Mouse (Mus musculus): ENCODE measurements around the gene Lime1.

Lime1 gene

DNA sequence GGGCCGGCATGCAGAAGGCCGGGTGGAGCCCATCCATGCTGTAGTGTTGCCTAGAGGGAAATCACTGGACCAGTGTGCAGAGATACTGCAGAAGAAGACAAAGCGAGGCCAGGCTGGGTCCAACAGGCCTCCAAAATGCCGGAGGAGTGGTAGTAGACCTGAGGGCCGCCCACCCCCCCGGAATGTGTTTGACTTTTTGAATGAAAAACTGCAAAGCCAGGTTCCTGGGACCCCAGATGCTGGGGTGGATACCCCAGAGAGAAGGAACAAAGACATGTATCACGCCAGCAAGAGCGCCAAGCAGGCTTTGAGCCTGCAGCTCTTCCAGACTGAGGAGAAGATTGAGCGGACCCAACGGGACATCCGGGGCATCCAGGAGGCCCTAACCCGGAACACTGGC, at the start of gene Lime1:
TSS of gene Lime1 (plus strand) at position 301 of the 400 bp plus-strand sequence.
- no peak for DNase-seq (ENCODE audit: low read depth, low spot score)

- no peak for DNase-seq (ENCODE audit: low read depth, low spot score)
Measured at GRCm38 (mm10) chr2:181332542-181332941, 47.3 kb upstream of the Lime1 start.

DNA sequence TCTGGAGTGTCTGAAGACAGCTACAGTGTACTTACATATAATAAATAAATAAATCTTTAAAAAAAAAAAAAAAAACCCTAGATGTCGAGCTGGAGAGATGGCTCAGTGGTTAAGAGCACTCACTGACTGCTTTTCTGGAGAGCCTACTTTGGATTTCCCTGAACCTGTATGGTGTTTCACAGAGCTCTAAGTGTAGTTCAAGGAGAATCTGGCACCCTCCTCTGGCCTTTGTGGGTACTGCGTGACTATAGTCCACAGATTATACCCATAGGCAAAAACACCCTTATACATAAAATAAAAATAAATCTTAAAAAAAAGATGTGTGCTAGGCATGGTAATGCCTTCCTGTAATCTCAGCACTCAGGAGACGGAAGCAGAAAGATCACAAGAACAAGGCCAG, 45.9 kb upstream of the Lime1 start:
- DNase-seq (ENCODE audit: low read depth, low spot score), result peak; percentile 90

DNA sequence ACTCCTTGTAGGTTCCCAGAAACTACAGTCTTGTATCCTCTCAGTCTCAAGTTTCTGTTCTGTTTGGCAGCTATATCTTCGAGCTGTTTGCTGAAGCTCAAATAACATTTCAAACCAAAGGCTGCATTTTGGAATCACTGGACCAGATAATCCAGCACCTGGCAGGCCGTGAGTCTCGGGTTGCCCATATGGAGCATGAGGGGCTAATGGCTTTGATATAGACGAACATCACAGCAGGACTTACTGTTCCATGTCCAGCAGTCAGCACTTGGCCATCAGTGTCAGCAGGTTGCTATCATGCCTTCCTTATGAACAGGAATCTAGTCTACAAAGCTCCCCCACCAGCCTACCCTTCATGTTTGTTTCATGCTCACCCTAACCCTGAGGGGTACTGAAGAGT, 39.5 kb upstream of the Lime1 start:
- no peak for DNase-seq (ENCODE audit: low read depth, low spot score)

GRCm38 (mm10) chr2:181342766-181343165, 37.1 kb upstream of the Lime1 start:
- no peak for DNase-seq (ENCODE audit: low read depth, low spot score)

DNA sequence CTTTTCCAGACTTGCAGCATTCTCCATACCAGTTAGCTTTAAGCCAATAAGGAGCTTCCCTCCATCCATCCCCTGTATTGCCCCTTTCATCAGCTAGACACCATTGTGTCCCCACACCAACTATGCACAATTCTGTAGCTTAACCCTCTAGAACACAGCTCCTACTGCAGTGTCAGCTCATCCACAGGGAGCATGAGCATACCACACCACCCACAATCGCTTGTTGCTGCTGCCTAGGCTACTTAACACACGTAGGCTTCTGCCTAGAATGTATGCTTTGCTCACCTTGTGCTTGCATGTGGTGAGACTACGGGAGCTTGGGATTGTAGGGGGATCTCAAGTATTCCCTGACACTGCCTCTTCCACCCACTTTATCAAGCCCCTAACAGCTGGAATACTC, 23.1 kb upstream of the Lime1 start:
- no peak for DNase-seq (ENCODE audit: low read depth, low spot score)

DNA sequence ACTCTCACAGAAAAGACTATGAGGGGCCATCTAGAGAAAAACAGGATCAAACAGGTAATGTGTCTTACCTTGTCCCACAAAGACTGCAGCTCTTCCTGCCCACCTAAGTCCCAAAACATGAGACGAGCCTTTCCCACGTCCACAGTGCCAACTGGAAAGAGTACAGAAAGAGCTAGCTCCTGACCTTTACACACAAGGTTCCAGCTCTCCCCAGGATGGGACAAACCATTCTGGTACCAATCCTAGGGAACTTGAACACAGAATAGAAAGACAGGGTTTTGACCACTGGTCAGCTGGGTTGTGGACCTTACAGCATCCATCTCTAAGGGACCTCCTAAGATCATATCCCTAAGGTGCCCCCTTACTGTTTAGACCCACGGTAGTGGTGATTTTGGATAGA, 15.9 kb upstream of the Lime1 start:
- DNase-seq (ENCODE audit: low read depth, low spot score), result no peak

GRCm38 (mm10) chr2:181364487-181364859, 15.4 kb upstream of the Lime1 start:
- DNase-seq (ENCODE audit: low read depth, low spot score), result no peak

DNA sequence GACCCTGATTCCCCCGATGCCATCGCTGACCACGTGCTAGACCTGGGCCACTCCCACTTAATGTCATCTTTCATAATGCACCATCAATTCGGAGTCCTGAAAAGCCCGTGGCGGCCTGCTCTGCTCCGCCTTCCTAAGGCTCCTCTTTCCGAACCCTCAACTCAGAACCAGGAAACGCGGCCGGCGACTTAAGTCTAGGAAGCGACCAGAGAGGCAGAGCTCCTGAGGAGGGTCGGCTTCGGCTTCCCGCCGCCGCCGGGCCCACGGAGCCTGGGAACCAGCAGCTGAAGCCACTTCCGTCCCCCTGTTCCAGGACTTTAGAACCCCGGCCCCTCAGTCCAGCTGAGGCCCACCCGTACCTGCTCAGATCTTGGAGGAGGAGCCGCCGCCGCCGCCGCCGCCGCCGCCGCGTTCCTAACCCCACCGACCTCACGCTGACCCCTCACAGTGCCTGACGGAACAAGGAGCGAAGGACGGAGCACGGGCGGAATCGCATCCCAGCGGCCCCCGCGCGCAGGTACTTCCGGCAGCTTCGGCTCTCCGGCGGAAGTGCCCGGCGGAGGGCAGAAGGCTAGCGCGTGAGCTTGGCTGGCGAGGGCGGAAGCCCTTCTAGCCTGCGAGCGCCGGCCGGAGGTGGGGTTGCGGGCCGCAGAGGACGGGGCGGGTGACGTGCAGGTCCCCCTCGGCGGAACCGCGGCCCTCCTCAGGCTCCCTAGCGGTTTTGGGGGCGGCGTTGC, 14.8 kb upstream of the Lime1 start, which contains the start of the genes Zgpat and Arfrp1:
TSS of gene Zgpat (plus strand) at position 69 of the 737 bp plus-strand sequence.
TSS of gene Arfrp1 (minus strand) at position 545 of the 737 bp plus-strand sequence.
- DNase-seq (ENCODE audit: low read depth, low spot score), result peak; percentile 90

DNA sequence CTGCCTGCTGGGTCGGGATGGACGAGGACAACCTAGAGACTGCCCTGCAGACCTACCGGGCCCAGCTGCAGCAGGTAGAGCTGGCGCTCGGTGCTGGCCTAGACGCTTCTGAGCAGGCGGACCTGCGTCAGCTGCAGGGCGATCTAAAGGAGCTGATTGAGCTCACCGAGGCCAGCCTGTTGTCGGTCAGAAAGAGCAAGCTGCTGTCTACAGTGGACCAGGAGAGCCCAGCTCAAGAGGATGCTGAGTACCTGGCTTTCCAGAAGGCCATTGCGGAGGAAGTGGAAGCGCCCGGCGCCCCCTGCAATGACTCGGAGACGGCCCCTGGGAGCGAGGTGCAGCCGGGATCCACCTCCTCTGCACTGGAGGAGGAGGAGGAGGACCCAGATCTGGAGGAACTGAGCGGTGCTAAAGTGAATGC, 14.2 kb upstream of the Lime1 start:
- DNase-seq (ENCODE audit: low read depth, low spot score), result no peak

DNA sequence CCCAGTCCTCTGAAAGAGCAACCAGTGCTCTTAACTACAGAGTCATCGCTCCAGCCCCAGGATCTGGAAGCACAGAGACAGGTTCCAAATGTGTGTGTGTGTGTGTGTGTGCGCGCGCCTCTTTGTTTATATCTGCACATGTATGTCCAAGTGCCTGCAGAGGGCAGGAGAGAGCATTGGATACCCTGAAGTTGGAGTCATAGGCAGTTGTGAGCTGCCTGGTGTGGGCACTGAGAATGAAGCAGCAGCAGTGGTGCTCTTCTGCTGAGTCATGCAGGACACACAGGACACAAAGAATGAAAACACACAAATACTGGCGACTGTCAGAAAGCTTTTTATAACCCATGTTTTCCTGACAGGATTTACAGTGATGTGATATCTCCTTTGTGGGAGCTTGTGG, 9.9 kb upstream of the Lime1 start:
- DNase-seq (ENCODE audit: low read depth, low spot score), result peak; percentile 47

DNA sequence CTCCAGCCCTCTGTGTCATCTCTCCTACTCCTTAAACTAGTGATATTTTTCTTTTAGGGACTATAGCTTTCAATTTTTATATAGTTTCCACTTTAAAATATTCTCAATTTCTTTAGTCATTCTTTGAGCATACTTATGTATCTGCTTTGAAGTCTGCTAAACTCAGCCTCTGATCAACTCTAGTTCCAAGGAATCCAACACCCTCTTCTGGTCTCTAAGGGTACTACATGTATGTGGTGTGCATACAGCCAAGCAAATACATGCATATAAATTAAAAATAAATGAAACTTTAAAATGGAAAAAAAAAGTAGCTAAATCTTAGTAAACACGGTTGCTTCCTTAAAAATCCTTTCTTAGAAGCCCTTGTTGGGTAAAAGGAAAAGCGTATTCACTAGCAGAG, 4.1 kb upstream of the Lime1 start:
- DNase-seq (ENCODE audit: low read depth, low spot score), result peak; percentile 74

- no peak for DNase-seq (ENCODE audit: low read depth, low spot score)
Measured at GRCm38 (mm10) chr2:181377230-181377629, 2.6 kb upstream of the Lime1 start.

DNA sequence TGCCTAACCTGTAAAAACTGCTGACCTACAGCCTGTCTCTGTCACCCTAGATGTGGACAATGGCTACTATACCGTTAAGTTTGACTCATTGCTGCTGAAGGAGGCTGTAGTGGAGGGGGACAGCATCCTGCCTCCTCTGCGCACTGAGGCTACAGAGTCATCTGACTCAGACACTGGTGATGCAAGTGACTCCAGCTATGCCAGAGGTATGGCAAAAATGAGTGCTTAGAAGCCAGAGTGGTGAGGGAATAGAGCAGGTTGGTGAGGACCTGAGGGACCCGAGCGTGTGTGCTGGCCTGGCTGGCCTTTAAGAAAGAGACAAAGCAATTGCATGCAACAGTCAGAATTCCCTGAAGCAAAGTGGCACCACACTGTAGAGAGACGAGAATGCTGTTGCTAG, 1.2 kb upstream of the Lime1 start:
- DNase-seq (ENCODE audit: low read depth, low spot score), result peak; percentile 51

DNA sequence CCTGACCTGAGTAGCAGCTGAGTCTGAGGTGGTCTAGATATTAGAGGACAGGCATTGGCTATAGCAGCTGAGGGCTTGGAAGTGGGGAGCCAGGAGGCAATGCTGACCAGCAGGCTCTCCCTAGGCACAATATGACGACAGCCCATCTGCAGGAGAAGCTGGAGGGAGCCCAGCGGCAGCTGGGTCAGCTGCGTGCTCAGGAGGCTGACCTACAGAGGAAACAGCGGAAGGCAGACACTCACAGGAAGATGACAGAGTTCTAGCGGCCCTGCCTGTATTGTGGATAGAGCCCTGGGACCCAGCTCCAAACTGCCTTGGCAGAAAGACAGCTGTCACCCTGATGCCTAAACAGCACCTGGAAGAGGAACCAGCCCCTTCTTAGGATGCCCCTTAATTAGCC, 373 bp downstream of the Lime1 start:
- no peak for DNase-seq (ENCODE audit: low read depth, low spot score)

DNA sequence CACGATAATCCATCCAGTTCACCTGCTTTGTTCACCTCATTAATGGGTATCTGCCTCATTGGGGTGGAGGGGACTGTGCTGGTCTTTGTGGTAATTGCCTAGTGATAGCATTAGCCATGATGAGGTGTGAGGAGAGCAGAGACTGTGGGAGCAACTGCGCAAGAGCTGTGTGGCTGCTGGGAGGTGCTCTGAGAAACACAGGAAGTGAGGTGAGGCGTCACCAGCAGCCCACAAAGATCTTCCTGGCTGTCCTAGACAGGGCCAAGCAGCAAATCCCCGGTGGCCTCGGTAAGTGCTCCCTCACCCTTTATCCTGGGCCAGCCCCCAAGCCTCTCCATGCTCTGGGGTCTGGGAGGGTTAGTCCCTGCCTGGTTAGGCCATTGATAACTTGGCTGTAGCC, 1.2 kb downstream of the Lime1 start:
- no peak for DNase-seq (ENCODE audit: low read depth, low spot score)

- no peak for DNase-seq (ENCODE audit: low read depth, low spot score)
Measured at GRCm38 (mm10) chr2:181381631-181382306, 1.9 kb downstream of the Lime1 start.

GRCm38 (mm10) chr2:181384463-181384862, 4.6 kb downstream of the Lime1 start:
- DNase-seq (ENCODE audit: low read depth, low spot score), result no peak

DNA sequence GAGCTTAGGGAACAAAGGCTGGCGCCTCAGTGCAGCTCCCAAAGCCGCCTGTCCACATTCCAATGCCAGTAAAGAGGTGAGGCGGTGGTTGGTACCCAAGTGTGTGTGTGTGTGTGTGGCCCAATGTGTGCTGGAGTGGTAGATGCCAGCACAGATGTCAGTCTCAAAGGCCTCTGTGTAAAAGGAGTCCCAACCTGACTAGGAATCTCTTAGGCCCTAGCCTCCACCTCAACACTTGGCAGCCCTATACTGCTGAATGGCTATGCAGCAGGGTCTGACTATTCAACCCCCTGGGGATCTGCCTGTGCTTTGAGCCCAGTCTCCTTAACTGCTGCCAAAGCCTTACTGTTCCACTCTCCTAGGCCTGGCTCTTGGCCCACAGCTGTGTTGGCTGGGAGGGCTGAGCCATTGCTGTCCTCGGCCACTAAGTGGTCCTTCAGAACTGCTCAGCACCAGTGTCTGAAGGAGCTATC, 5.1 kb downstream of the Lime1 start:
- DNase-seq (ENCODE audit: low read depth, low spot score), result peak; percentile 64

DNA sequence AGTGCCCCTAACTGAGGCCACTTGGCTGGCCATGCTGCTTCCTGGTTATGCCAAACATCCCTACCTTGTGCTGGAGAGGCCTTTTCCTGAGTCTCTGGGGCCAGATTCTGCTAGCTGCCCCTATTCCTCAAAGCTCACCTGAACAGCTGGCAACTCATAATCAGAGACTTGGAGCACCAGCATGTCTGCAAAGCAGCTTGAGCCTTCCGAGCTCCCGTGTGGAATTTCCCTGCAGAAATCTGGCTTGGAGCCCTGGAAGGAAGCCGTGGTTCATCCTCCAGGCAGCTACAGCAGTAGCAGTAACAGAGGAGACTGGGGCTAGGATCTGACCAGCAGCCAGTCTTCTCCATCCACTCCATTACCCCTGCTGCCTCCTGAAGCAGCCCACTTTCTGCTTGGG, 6.0 kb downstream of the Lime1 start:
- DNase-seq (ENCODE audit: low read depth, low spot score), result peak; percentile 52

DNA sequence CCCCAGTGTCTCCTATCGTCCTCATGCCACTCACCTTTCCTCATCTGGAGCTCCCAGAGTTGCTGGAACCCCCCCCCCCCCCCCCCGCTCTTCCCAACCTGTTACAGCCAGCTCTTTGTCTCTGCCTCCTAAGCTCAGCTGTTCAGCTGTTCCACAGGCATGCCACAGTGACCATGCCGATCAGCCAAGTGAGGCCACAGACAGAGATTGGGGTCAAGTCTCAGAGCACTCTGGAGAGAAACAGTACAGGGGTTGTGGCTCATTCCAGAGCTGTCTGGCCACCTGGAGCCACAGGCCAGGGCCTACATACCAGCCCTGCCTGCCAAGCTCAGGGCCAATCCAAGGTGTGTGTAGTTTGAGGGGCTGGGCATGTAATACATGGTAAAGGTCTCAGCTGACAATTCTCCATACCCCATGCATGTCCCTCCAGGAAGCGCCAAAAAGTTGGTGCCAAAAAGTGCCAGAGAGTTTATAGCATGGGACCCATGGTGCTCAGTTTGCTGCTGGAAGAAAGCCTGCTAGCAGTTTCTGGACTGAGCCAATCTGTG, 6.9 kb downstream of the Lime1 start:
- DNase-seq (ENCODE audit: low read depth, low spot score), result no peak

DNA sequence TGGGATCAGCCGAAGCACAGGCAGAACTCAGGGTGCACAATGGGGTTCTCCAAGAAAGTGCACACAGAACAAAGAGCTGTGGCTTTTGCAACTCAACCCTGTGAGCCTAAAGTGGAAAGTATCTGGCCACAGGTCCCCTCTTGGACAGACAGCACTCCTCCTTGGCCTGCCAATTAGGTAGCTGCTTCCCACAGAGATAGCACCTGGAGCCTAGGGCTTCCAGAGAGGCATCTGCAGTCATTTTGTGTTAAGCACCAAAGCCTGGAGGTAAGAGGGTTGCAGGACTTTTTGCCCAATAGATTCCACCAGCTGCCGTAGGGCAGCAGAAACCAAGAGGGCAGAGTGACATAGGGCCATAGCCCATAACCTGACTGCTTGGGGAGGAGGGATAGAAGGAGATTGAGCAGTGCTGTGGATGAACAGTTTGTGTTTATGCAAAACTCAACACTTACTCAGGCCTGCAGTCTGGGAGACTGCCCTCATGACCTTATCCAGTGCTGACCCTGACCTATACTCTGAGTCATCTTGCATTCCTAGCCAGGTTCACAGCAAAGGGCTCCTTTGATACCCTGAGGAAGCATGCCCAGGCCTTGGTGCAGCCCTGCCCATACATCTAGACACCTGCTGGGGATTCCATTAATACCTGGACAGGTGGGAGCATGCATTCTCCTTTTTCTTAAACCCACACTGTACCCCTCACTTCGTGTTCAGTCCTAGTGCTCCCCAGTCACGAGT, 10.4 kb downstream of the Lime1 start:
- no peak for DNase-seq (ENCODE audit: low read depth, low spot score)
